Mouse (Mus musculus): ENCODE measurements around the gene Eif3l. TPM values are rescaled to one million over a fixed set of nuclear protein-coding genes. Genes with fewer than 3 reads are reported as not detected.

The Eif3l gene
- polyA plus RNA-seq, 1 experiment, result 9.1 TPM

DNA sequence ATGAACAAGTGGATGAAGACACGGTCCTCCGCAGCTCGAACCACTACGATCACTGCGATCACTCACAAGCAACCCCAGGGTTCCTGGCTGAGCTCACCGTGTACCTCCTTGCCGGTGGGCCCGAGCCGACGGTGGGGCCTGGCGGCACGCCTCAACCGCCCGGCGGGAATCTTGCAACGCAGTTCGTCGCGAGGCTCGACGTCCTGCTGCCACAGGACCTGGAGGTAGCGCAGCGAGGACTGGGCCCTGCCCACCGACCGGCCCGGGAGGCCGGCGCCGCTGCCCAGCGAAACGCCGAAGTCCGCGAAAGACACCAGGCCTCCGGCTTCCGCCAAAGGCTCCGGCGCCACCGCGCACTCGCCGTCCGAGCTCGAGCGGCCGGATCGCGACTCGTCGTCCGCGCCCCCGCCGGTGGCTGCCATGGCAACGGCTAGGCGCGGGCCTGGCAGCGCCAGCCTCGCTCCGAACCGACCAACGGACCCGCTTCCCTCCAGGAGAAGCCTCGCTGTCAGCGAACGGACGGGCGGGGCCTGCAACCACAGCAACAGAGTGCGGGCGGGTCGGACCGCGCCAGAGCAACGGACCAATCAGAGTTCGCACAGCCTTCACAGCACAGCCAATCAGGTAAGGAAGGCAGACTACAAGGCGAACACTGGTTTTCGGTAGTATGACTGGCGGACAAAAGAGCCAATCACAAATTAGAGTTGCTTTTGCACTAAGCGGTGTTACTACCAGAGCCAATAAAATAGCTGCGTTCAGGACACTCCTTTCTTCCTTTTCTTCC is 12.4 kb upstream of the Eif3l start, which contains the start of gene Ankrd54:
Gene Ankrd54 (minus strand): TSS at position 518 of the 784 bp plus-strand sequence.
- peak within 1 kb of the TSS; percentile 96 for H3K4me3 ChIP-seq (replicated peaks)
- H3K4me1 ChIP-seq, result peaks cover 66% of the 10 kb centered on the region
- H3K9me3 ChIP-seq, result peaks cover 21% of the 10 kb centered on the region
- H3K27me3 ChIP-seq (replicated peaks), result peaks cover 1% of the 10 kb centered on the region
- H3K36me3 ChIP-seq (replicated peaks; ENCODE audit: low read length), result peaks cover 42% of the 10 kb centered on the region
- TF ChIP-seq FLI1 (IDR thresholded peaks at IDR 0.05; ENCODE audit: low read length) (no peak), GATA1 (IDR thresholded peaks at IDR 0.05; ENCODE audit: borderline replicate concordance, low read length) (no peak)

DNA sequence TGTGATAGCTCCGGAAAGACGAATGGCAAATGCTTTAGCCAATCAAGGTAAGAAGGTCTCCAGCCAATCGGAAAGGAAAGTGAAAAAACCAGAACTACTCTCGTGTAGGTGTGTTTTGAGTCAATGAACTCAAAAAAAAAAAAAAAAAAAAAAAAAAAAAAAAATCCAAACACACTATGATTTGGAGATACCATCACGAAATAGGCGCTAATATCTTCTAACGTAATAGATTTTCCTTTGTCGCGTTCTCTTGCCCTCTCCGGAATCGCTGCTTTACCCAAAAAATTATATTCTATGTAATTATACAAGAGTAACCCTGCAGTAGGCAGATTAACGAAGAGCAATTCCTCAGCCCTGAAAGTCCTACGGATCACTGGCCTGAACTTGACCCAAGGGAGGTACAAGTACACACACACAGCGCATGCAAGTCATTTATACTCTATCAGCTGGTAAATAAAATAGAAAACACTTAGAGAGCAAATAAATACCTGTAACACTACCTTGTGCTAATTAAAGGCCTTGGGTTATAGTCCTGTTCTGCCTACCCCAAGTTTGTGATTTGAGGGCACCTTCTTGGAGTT is 11.7 kb upstream of the Eif3l start:
- Histone ChIP-seq H3K36me3 (replicated peaks; ENCODE audit: low read length) (peaks cover 35% of the 10 kb centered on the region), H3K27me3 (replicated peaks) (no peaks in the 10 kb centered on the region), H3K4me3 (replicated peaks) (peak overlapping the region; percentile 96), H3K9me3 (peaks cover 14% of the 10 kb centered on the region), H3K4me1 (peaks cover 73% of the 10 kb centered on the region)
- TF ChIP-seq FLI1 (IDR thresholded peaks at IDR 0.05; ENCODE audit: low read length) (no peak), GATA1 (IDR thresholded peaks at IDR 0.05; ENCODE audit: borderline replicate concordance, low read length) (no peak)

- peaks cover 7% of the 10 kb centered on the region; the same call in 1 of the 2 replicates for H3K9me3 ChIP-seq
- no peak overlapping the region for H3K4me3 ChIP-seq (replicated peaks)
- peaks cover 15% of the 10 kb centered on the region for H3K36me3 ChIP-seq (replicated peaks; ENCODE audit: low read length)
- peaks cover 6% of the 10 kb centered on the region for H3K27me3 ChIP-seq (replicated peaks)
- TF ChIP-seq FLI1 (IDR thresholded peaks at IDR 0.05; ENCODE audit: low read length) (no peak), GATA1 (IDR thresholded peaks at IDR 0.05; ENCODE audit: borderline replicate concordance, low read length) (no peak)
- peaks cover 75% of the 10 kb centered on the region for H3K4me1 ChIP-seq
These were observed 9.8 kb upstream of the Eif3l start for GRCm38 (mm10) chr15:79065086-79065770.

- peaks cover 75% of the 10 kb centered on the region for H3K4me1 ChIP-seq
- H3K36me3 ChIP-seq (replicated peaks; ENCODE audit: low read length), result peaks cover 4% of the 10 kb centered on the region
- H3K9me3 ChIP-seq, result peaks cover 7% of the 10 kb centered on the region; the same call in 1 of the 2 replicates
- H3K4me3 ChIP-seq (replicated peaks), result no peak overlapping the region
- H3K27me3 ChIP-seq (replicated peaks), result peaks cover 6% of the 10 kb centered on the region
- TF ChIP-seq FLI1 (IDR thresholded peaks at IDR 0.05; ENCODE audit: low read length) (no peak), GATA1 (IDR thresholded peaks at IDR 0.05; ENCODE audit: borderline replicate concordance, low read length) (no peak)
These were observed 8.7 kb upstream of the Eif3l start for GRCm38 (mm10) chr15:79066276-79066675.

DNA sequence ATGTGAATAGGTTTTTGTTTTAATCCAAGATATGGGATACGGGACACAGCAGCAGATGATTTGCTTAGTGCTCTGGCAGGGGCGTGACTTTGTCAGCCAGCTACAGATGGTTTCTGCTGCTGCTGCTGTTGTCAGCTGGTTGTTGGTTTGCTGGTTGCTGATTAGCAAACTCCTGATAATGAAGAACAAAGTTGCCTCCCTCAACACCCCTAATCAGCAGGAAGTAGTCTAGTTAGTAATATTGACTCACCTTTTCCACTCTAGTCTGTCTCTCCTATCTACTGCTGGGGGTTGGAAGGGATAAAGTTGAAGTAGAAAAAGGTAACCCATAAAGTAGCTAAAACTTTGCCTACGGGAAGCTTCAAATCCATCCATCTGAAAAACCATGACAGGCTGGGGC is 7.3 kb upstream of the Eif3l start:
- H3K4me1 ChIP-seq, result peaks cover 71% of the 10 kb centered on the region
- H3K27me3 ChIP-seq (replicated peaks), result peaks cover 6% of the 10 kb centered on the region
- TF ChIP-seq GATA1 (IDR thresholded peaks at IDR 0.05; ENCODE audit: borderline replicate concordance, low read length) (no peak), FLI1 (IDR thresholded peaks at IDR 0.05; ENCODE audit: low read length) (no peak)
- peaks cover 7% of the 10 kb centered on the region; the same call in 1 of the 2 replicates for H3K9me3 ChIP-seq
- H3K36me3 ChIP-seq (replicated peaks; ENCODE audit: low read length), result peaks cover 4% of the 10 kb centered on the region
- H3K4me3 ChIP-seq (replicated peaks), result no peak overlapping the region

- Histone ChIP-seq H3K36me3 (replicated peaks; ENCODE audit: low read length) (peaks cover 4% of the 10 kb centered on the region), H3K27me3 (replicated peaks) (peaks cover 6% of the 10 kb centered on the region), H3K4me1 (peaks cover 68% of the 10 kb centered on the region), H3K9me3 (peaks cover 7% of the 10 kb centered on the region; the same call in 1 of the 2 replicates), H3K4me3 (replicated peaks) (no peak overlapping the region)
- TF ChIP-seq GATA1 (IDR thresholded peaks at IDR 0.05; ENCODE audit: borderline replicate concordance, low read length) (no peak), FLI1 (IDR thresholded peaks at IDR 0.05; ENCODE audit: low read length) (no peak)
These were observed 6.6 kb upstream of the Eif3l start for GRCm38 (mm10) chr15:79068416-79068815.

GRCm38 (mm10) chr15:79071117-79072039 is 3.6 kb upstream of the Eif3l start:
- H3K9me3 ChIP-seq, result peaks cover 7% of the 10 kb centered on the region; the same call in 1 of the 2 replicates
- H3K36me3 ChIP-seq (replicated peaks; ENCODE audit: low read length), result peaks cover 6% of the 10 kb centered on the region
- H3K4me3 ChIP-seq (replicated peaks), result no peak overlapping the region
- peaks cover 6% of the 10 kb centered on the region for H3K27me3 ChIP-seq (replicated peaks)
- TF ChIP-seq FLI1 (IDR thresholded peaks at IDR 0.05; ENCODE audit: low read length) (no peak), GATA1 (IDR thresholded peaks at IDR 0.05; ENCODE audit: borderline replicate concordance, low read length) (no peak)
- H3K4me1 ChIP-seq, result peaks cover 73% of the 10 kb centered on the region

DNA sequence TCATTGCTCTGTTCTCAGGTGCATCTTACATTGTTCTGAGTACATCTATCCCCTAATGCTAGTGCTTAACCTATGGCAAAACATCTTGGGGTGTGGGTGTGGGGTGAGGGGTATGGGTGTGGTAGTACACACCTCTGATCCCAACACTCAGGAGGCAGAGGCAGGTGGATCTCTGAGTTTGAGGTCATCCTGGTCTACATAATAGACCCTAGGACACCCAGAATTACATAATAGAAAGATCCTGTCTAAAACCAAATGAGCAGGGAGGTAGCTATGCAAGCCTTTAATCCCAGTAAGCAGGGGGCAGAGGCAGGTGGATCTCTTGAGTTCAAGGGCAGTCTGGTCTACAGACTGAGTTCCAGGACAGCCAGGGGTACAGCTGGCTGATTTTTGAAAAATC is 1.2 kb upstream of the Eif3l start:
- Histone ChIP-seq H3K9me3 (no peaks in the 10 kb centered on the region), H3K4me1 (peaks cover 57% of the 10 kb centered on the region)
- TF ChIP-seq GATA1 (IDR thresholded peaks at IDR 0.05; ENCODE audit: borderline replicate concordance, low read length), result no peak
- TF ChIP-seq FLI1 (IDR thresholded peaks at IDR 0.05; ENCODE audit: low read length), result no peak

DNA sequence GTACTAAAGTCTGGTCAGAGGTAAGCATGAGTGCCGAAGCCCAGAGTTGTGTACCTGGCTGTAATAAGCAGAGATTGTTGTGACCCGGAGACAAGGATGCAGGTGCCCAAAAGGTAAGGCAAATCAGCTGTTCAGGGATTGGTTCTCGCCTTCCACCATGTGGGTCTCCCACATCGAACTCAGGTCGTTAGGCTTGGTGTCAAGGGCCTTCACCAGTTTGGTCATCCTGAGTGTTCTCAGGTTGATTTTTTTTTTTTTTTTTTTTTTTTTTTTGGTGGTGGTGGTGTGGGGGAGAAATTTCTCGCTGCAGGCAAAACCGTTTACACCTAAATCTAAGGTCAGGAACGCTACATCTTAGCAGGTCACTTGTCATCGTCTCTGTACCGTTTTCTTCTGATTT is 533 bp upstream of the Eif3l start:
- peak overlapping the region; percentile 97 for H3K4me3 ChIP-seq (replicated peaks)
- peaks cover 53% of the 10 kb centered on the region for H3K4me1 ChIP-seq
- no peaks in the 10 kb centered on the region for H3K9me3 ChIP-seq
- TF ChIP-seq GATA1 (IDR thresholded peaks at IDR 0.05; ENCODE audit: borderline replicate concordance, low read length) (no peak), FLI1 (IDR thresholded peaks at IDR 0.05; ENCODE audit: low read length) (no peak)
- peaks cover 5% of the 10 kb centered on the region for H3K27me3 ChIP-seq (replicated peaks)
- H3K36me3 ChIP-seq (replicated peaks; ENCODE audit: low read length), result peaks cover 33% of the 10 kb centered on the region

More for the DNA sequence above, 1.2 kb upstream of the Eif3l start:
- Histone ChIP-seq H3K36me3 (replicated peaks; ENCODE audit: low read length) (peaks cover 26% of the 10 kb centered on the region), H3K4me3 (replicated peaks) (no peak overlapping the region), H3K27me3 (replicated peaks) (peaks cover 6% of the 10 kb centered on the region)

Measured in megakaryocyte, embryonic 14.5 days (primary cell).